Mouse (Mus musculus): ENCODE results near the gene Smarcd2. TPM values are rescaled to one million over a fixed set of nuclear protein-coding genes. Genes with fewer than 3 reads are reported as not detected.
"Not testable (repeated sequence)": the region's sequence is repeated elsewhere in the genome, so short reads cannot be mapped to it uniquely, and the experiment has no call there.

The Smarcd2 gene
- polyA plus RNA-seq, 1 experiment from 2014 or later, result 52.4 TPM

- ATAC-seq, result no peak
- H3K9ac ChIP-seq, result no peak overlapping the region
- H3K9me3 ChIP-seq (replicated peaks), result no peaks in the 10 kb centered on the region
- no peak overlapping the region for H3K4me2 ChIP-seq
- H3K27me3 ChIP-seq (replicated peaks), result no peaks in the 10 kb centered on the region
- H3K4me1 ChIP-seq, result peaks cover 33% of the 10 kb centered on the region
- no peak overlapping the region for H3K27ac ChIP-seq
- WGBS (ENCODE audit: insufficient replicate concordance), result 74% methylated on average over 4 of the region's 4 CpGs
- H3K4me3 ChIP-seq, result no peak overlapping the region
- H3K36me3 ChIP-seq, result peaks cover 85% of the 10 kb centered on the region
Observed at GRCm38 (mm10) chr11:106265570-106265969, 7.2 kb downstream of the Smarcd2 start.

GRCm38 (mm10) chr11:106264988-106265387, 7.8 kb downstream of the Smarcd2 start:
- ATAC-seq, result no peak

GRCm38 (mm10) chr11:106263963-106264362, 8.8 kb downstream of the Smarcd2 start:
- no peak overlapping the region for H3K4me3 ChIP-seq
- H3K9me3 ChIP-seq (replicated peaks), result no peaks in the 10 kb centered on the region
- no peak for ATAC-seq
- H3K36me3 ChIP-seq, result peaks cover 97% of the 10 kb centered on the region
- H3K4me2 ChIP-seq, result no peak overlapping the region
- peaks cover 20% of the 10 kb centered on the region for H3K4me1 ChIP-seq
- H3K27ac ChIP-seq, result no peak overlapping the region
- WGBS (ENCODE audit: insufficient replicate concordance), result 76% methylated on average over 9 of the region's 9 CpGs
- H3K9ac ChIP-seq, result no peak overlapping the region
- H3K27me3 ChIP-seq (replicated peaks), result no peaks in the 10 kb centered on the region

More at GRCm38 (mm10) chr11:106264988-106265387, 7.8 kb downstream of the Smarcd2 start:
- WGBS (ENCODE audit: insufficient replicate concordance), result 89% methylated on average over 15 of the region's 15 CpGs
- H3K27ac ChIP-seq, result no peak overlapping the region
- no peak overlapping the region for H3K4me2 ChIP-seq
- H3K9ac ChIP-seq, result no peak overlapping the region
- no peak overlapping the region for H3K4me3 ChIP-seq
- peaks cover 27% of the 10 kb centered on the region for H3K4me1 ChIP-seq
- H3K27me3 ChIP-seq (replicated peaks), result no peaks in the 10 kb centered on the region
- H3K36me3 ChIP-seq, result peaks cover 87% of the 10 kb centered on the region
- H3K9me3 ChIP-seq (replicated peaks), result no peaks in the 10 kb centered on the region

GRCm38 (mm10) chr11:106260826-106261450, 11.8 kb downstream of the Smarcd2 start:
- Histone ChIP-seq H3K27me3 (replicated peaks) (no peaks in the 10 kb centered on the region), H3K4me3 (no peak overlapping the region), H3K9ac (no peak overlapping the region), H3K9me3 (replicated peaks) (no peaks in the 10 kb centered on the region), H3K27ac (no peak overlapping the region), H3K36me3 (peaks cover 88% of the 10 kb centered on the region), H3K4me1 (peaks cover 17% of the 10 kb centered on the region), H3K4me2 (no peak overlapping the region)
- no peak for ATAC-seq
- WGBS (ENCODE audit: insufficient replicate concordance), result 81% methylated on average over 14 of the region's 14 CpGs

- WGBS (ENCODE audit: insufficient replicate concordance), result 48% methylated on average over 5 of the region's 5 CpGs
- peaks cover 35% of the 10 kb centered on the region for H3K4me1 ChIP-seq
- H3K27me3 ChIP-seq (replicated peaks), result no peaks in the 10 kb centered on the region
- H3K4me3 ChIP-seq, result peak overlapping the region; percentile 79
- peak overlapping the region; percentile 81 for H3K4me2 ChIP-seq
- ATAC-seq, result no peak
- peak overlapping the region; percentile 85 for H3K9ac ChIP-seq
- H3K36me3 ChIP-seq, result peaks cover 75% of the 10 kb centered on the region
- no peaks in the 10 kb centered on the region for H3K9me3 ChIP-seq (replicated peaks)
- H3K27ac ChIP-seq, result peak overlapping the region; percentile 86
Observed at GRCm38 (mm10) chr11:106256775-106257174, 16.0 kb downstream of the Smarcd2 start.

- H3K9ac ChIP-seq, result peak within 1 kb of the TSS; percentile 85
- H3K4me3 ChIP-seq, result peak within 1 kb of the TSS; percentile 79
- H3K27me3 ChIP-seq (replicated peaks), result no peaks in the 10 kb centered on the region
- peak; percentile 96 for ATAC-seq
- peak within 1 kb of the TSS; percentile 81 for H3K4me2 ChIP-seq
- peak within 1 kb of the TSS; percentile 86 for H3K27ac ChIP-seq
- H3K9me3 ChIP-seq (replicated peaks), result no peaks in the 10 kb centered on the region
- peaks cover 35% of the 10 kb centered on the region for H3K4me1 ChIP-seq
- under 1% methylated on average over 42 of the region's 42 CpGs for WGBS (ENCODE audit: insufficient replicate concordance)
- H3K36me3 ChIP-seq, result peaks cover 75% of the 10 kb centered on the region
Observed at GRCm38 (mm10) chr11:106255685-106256451, 16.9 kb downstream of the Smarcd2 start, which contains the start of the genes Ftsj3 and Psmc5. TSS of gene Ftsj3 (minus strand) at chr11:106256079. TSS of gene Psmc5 (plus strand) at chr11:106256154.

GRCm38 (mm10) chr11:106255174-106255573, 17.6 kb downstream of the Smarcd2 start:
- Histone ChIP-seq H3K9me3 (replicated peaks) (no peaks in the 10 kb centered on the region), H3K4me2 (peak overlapping the region; percentile 81), H3K4me3 (peak overlapping the region; percentile 79), H3K4me1 (peaks cover 35% of the 10 kb centered on the region), H3K27me3 (replicated peaks) (no peaks in the 10 kb centered on the region), H3K27ac (peak overlapping the region; percentile 86), H3K9ac (peak overlapping the region; percentile 85), H3K36me3 (peaks cover 75% of the 10 kb centered on the region)
- 1% methylated on average over 22 of the region's 22 CpGs for WGBS (ENCODE audit: insufficient replicate concordance)
- ATAC-seq, result no peak

GRCm38 (mm10) chr11:106254767-106255166, 18.0 kb downstream of the Smarcd2 start:
- Histone ChIP-seq H3K27me3 (replicated peaks) (no peaks in the 10 kb centered on the region), H3K4me2 (peak overlapping the region; percentile 81), H3K4me1 (peaks cover 35% of the 10 kb centered on the region), H3K36me3 (peaks cover 76% of the 10 kb centered on the region), H3K9me3 (replicated peaks) (no peaks in the 10 kb centered on the region), H3K27ac (peak overlapping the region; percentile 86; the same call in 1 of the 2 replicates), H3K4me3 (peak overlapping the region; percentile 79), H3K9ac (peak overlapping the region; percentile 85)
- no peak for ATAC-seq
- WGBS (ENCODE audit: insufficient replicate concordance), result 6% methylated on average over 2 of the region's 2 CpGs

- H3K4me3 ChIP-seq, result no peak overlapping the region
- peaks cover 9% of the 10 kb centered on the region for H3K4me1 ChIP-seq
- no peak overlapping the region for H3K4me2 ChIP-seq
- no peak overlapping the region for H3K9ac ChIP-seq
- no peak overlapping the region for H3K27ac ChIP-seq
- H3K36me3 ChIP-seq, result peaks cover 100% of the 10 kb centered on the region
- no peaks in the 10 kb centered on the region for H3K27me3 ChIP-seq (replicated peaks)
- no peak for ATAC-seq
- 81% methylated on average over 7 of the region's 7 CpGs for WGBS (ENCODE audit: insufficient replicate concordance)
- H3K9me3 ChIP-seq (replicated peaks), result no peaks in the 10 kb centered on the region
Observed at GRCm38 (mm10) chr11:106249326-106249725, 23.4 kb downstream of the Smarcd2 start.

GRCm38 (mm10) chr11:106246834-106247233, 25.9 kb downstream of the Smarcd2 start:
- H3K4me2 ChIP-seq, result no peak overlapping the region
- peaks cover 100% of the 10 kb centered on the region for H3K36me3 ChIP-seq
- no peaks in the 10 kb centered on the region for H3K27me3 ChIP-seq (replicated peaks)
- no peaks in the 10 kb centered on the region for H3K9me3 ChIP-seq (replicated peaks)
- ATAC-seq, result no peak
- no peaks in the 10 kb centered on the region for H3K4me1 ChIP-seq
- no peak overlapping the region for H3K9ac ChIP-seq
- no peak overlapping the region for H3K27ac ChIP-seq
- WGBS (ENCODE audit: insufficient replicate concordance), result 92% methylated on average over 1 of the region's 1 CpGs
- H3K4me3 ChIP-seq, result no peak overlapping the region

- not testable (repeated sequence) for H3K27me3 ChIP-seq (replicated peaks); H3K9me3 ChIP-seq (replicated peaks); H3K4me1 ChIP-seq; ATAC-seq; H3K27ac ChIP-seq; H3K4me3 ChIP-seq; H3K9ac ChIP-seq; H3K4me2 ChIP-seq
- H3K36me3 ChIP-seq, result peaks cover 85% of the 10 kb centered on the region
- WGBS (ENCODE audit: insufficient replicate concordance), result 73% methylated on average over 8 of the region's 8 CpGs
Observed at GRCm38 (mm10) chr11:106233978-106234377, 38.8 kb downstream of the Smarcd2 start.

- H3K4me1 ChIP-seq, result peaks cover 36% of the 10 kb centered on the region
Observed at GRCm38 (mm10) chr11:106220603-106221002, 52.2 kb downstream of the Smarcd2 start.

More at GRCm38 (mm10) chr11:106220603-106221002, 52.2 kb downstream of the Smarcd2 start:
- Histone ChIP-seq H3K9ac (no peak overlapping the region), H3K9me3 (replicated peaks) (no peaks in the 10 kb centered on the region), H3K4me3 (no peak overlapping the region), H3K27me3 (replicated peaks) (no peaks in the 10 kb centered on the region), H3K4me2 (no peak overlapping the region), H3K36me3 (peaks cover 31% of the 10 kb centered on the region), H3K27ac (no peak overlapping the region)
- no peak for ATAC-seq
- 79% methylated on average over 3 of the region's 3 CpGs for WGBS (ENCODE audit: insufficient replicate concordance)

Measured in liver, embryonic 12.5 days (tissue).